Mouse (Mus musculus) left cerebral cortex, postnatal 14 days (tissue): ENCODE measurements at regions not wholly inside any gene's neighbourhood (a gene's known extent, or its start where the extent isn't known, plus 50 kb on each side); places are given as distances from the start of the nearest gene placed in this dataset.

Experiments used
- DNase-seq, 2 experiments: peaks; one replicate each; pipeline ENCODE4 v3.0.0; 2021 to 2022; ENCODE audit warnings: low spot score in 2 of 2, mixed read lengths in 1 of 2
- intact Hi-C: fragments of 180-260 bp; cut with DNase I; formaldehyde crosslinking; loops from one replicate; pipeline ENCODE4 v1.15.1; 2025

DNA sequence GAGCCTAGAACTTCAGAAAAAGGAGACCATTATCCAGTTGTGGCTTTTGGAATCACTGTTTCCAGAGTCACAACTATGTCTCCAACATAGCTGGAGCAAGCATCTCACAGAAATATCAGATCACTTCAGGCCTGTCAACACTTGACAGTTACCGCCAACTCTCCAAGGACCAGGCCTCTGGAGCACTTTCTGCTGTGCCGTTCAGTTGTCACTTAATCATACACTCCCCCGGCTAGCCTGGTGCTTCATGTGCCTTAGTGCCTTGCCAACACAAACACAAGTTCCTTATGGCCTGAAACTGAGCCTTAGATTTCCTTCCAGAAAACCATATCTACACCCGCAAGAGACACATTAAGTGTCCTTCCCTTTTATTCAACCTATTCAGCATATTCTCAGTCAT lies 421.8 kb downstream of the Meis1 start:
- intact Hi-C loops: no loop called here

DNA sequence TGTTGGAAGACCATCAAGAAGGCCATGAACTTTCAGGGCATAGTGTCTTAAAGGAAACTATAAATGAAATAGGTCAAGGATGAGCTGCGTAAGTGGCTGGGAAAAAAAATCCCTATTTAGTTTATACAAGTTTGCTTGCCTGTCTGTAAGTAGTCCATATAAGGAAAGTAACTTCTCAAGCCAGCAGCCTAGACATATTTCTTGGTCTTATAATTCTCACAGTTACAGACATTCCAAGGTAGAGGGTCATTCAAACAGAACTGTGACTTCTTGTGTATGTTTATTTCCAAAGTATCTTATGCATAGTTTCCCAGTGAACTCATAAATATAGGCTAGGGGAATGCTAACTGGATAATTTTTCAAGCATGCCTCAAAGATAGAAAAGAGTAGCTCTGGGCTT lies 428.3 kb downstream of the Meis1 start:
- DNase-seq: no peak
- intact Hi-C loops: no loop called here

More for the DNA sequence above, 421.8 kb downstream of the Meis1 start:
- no peak for DNase-seq

DNA sequence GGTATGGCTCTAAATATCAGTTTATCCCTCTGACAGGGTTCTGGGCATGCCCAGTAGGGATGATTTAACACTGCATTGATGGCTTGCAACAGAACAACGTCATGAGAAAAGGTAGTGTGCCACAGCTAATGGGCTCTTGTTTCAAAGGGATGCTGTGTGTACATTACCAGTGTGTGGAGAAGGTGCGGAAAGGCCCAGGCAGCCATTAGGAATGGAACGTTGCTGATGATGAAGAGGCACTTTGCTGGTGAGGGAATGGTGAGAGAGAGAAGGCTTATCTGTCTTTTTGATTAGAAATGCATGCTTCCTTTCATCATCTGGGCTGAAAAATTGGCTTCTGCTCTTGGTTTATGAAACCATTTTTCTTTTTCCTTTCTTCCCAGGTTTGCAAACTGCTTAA lies 432.3 kb downstream of the Meis1 start:
- intact Hi-C loops: no loop called here

DNA sequence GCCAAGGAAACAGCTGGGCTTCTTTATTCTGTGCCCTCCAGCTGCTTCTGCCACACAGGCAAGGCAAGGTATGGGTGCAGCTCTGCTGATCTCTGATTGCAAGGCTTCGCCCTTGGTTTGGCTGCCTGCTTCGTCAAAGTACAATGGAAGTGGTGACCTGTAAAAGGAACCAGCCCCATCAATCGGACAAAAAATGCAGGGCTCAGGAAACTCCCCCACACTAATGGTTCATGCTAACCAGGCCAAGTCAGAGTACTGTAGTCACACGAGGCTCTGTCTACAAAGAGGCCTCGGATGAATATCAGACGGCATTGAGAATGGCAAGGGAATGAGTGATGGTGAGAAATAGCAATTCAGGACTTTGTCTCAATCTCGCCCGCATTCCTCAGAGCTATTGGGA lies 433.8 kb downstream of the Meis1 start:
- DNase-seq: no peak
- intact Hi-C loops: no loop called here

More for the DNA sequence above, 432.3 kb downstream of the Meis1 start:
- no peak for DNase-seq

DNA sequence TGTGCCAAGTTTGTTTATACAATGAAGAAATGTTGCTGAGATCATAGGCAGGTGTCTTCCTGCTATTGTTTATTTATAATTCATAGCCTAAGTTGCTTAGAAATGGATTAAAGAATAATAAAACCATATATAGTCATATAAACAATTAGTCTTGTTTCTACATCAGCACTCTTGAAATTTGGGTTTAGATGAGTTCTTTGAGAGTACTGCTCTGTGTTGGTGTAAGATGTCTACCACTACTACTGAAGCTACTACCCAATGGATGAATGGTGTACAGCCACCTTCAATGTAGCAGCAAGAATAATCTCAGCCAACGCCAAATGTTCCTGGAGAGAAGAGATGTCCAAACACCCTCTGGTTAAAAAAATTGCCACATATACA lies 436.0 kb downstream of the Meis1 start:
- no peak for DNase-seq
- intact Hi-C loops: no loop called here

DNA sequence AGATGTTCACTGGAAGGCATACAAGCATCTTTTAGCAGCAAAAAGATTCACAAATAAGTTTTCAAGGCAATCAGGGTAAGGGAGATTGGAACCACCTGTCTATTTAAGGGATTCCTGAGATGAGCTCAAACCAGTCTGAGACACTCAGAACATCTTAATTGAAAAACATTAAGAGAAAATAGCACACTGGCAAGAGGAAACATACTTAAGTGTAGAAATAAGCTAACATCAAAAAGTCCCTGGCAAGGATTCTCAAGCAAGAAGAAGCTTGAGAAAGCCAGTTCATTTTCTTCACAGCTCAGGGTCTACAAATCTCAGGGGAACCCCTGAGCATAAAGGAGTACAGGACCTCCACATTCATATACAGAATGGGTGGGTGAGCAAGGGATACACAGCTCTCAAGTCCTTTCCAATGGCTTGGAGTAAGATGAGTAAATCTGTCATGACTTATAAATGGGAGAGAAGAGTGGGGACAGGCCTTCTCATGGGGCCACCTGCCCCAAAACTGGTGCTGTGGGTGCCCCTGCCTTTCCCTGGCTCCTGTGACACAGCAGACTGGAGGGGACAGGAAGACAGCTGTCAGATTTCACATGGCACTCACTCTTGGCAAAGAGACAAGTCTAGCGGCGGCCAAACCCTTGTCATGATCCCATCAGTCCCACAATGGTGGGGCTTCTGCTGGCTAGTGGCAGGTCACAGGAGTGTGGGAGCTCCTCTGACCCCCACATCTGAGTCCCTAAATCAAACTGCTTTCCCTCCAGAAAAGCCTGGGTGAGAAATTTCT lies 436.6 kb downstream of the Meis1 start:
- DNase-seq: no peak
- intact Hi-C loops: no loop called here

DNA sequence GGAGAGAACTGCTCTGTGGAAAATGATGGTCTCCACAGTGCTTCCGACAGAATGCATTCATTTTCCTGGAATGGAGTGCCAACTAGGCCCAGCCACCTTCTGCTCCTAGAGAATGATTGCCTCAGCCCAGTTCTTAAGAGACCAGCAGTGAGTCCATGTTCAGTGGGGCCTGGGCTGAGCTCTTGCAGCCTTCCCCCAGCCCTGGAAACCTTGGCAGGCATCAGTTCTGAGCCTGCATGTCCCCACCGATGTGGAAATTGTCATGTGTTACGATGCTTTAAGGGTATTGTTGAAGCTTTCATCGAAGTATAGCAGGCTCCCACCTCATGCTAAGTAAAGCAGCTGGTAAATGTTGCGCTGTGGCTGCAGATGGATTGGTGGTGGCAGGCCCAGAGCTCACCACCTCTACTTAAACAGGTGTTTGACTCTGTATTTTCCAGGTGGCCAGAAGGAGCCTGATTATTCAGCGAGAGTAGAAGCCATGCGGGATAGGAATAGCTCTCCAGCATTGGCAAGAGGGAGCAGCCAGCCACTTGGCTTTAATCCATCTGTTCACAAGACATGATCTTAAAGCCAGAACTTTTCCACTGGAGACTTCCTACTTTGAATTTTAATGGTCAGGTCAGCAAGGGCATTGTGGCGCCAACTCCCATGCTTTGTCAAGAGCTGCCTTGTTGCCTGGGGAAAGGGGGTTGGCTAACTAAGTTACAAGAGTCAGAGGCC lies 437.5 kb downstream of the Meis1 start:
- DNase-seq: peak in 1 of 2 experiments; percentile 6
- intact Hi-C loops: no loop called here

DNA sequence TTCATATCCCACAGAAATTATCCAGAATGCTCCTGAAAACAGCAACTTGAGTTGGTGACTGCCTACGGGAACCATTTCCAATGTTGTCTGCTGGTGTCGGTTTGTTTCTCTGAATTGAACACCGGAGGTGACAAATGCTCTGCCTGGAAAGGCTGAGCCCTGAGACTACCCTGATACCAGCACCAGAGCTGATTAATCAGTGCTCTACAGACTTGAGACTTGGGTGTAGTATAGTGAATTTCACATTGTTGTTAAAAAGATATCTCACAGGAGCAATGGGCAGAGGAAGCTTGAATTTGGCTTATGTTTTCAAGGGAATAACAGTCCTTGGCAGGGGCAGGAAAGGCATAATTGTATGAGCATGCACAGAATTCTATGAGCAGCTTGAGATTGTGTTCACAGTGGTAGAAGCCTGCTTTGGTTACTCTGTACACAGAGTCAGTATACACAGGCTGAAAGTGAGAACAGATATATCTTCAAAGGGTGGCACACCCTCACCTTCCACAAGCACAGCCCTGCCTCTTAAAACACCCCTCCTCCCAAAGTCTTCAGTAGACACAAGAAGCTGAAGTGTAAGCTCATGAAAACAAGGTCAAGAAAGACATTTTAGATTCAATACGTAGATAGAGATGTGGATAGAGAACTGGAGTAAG lies 447.1 kb downstream of the Meis1 start:
- no peak for DNase-seq
- intact Hi-C loops: no loop called here

DNA sequence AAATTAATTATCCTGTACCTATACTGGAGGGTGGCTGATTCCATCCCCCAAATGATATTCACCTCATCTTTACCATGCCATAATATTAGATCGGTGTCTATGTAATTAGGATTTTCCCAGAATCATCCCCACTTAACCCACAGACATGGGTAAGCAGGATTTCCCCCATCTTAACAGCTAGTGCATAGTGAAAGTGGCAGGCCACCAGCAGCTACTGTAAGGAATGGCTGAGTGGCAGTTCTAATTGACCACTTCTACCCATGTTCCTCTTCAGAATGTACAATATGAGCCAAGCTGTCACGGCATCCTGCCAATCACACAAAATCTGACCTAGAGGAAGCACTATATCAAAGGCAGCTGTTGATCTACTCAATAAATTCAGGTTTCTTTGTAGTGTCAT lies 455.8 kb downstream of the Meis1 start:
- intact Hi-C loops: no loop called here

DNA sequence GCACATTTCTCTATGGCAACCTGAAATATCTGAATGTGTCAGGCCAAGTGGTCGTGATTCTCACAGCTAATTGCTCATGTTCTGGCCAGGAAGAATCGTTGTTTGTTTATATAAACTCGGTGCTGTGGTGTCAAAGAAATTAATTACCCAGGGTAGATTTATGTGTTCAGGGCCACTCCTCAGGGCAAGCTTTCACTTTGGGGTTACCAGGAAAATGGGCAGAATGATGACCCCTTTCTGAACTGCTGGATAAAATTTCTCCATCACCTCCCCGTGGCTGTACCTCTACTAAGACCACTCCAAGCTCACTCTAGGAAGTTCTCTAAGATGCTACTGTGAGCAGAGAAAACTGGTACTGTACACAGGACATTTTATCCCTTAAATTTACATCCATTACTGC lies 460.1 kb downstream of the Meis1 start:
- intact Hi-C loops: no loop called here

More for the DNA sequence above, 455.8 kb downstream of the Meis1 start:
- DNase-seq: no peak

DNA sequence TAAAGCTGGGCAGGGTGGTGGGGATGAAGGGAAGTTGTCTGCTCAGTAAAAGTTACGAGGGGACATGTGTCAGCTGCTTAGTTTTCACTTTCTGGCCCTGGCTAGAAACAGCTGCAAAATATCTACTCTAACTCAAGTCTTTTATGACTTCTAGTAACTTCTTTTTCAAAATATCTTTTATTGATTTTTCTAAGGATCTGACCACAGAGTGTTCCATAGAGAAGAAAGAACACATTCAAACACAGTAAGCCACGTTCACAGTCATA lies 483.3 kb downstream of the Meis1 start:
- intact Hi-C loops: no loop called here
- DNase-seq: no peak

More for the DNA sequence above, 460.1 kb downstream of the Meis1 start:
- DNase-seq: no peak

DNA sequence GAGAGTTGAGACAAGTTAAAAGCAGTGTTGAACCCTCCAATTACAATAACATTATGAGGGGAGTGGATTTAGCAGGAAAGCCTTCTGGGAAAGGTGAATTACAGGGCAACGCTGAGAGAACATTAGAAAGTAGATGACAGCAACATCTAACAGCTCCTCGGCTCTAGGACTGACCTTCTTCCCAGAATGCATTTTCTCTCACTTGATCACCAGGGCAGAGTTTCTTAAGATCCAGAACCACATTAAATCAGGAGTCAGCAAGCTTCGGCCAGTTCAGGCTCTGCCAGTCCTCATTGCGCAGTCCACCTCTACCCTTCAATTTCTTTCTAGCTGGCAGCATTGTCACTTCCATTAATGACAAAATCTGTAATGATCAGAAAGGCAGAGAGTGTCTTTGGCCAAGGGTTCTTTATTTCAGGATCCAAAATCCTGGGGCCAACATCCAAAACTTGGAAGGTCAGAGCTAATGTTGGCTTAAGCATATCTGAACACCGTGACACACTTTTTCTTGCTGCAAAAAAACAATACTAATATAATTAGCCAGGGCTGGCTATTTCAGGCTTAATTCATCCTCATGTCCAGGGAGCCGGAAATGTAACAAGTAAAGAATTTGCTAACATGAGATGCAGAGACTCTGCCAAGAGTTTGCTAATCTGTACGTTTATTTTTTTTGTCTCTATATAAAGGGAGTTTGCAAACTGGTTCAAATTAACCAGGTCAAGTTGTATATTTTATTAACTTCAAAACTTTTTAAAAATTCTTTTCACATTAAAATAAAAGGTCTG lies 483.8 kb downstream of the Meis1 start:
- no peak for DNase-seq
- intact Hi-C loops: no loop called here

DNA sequence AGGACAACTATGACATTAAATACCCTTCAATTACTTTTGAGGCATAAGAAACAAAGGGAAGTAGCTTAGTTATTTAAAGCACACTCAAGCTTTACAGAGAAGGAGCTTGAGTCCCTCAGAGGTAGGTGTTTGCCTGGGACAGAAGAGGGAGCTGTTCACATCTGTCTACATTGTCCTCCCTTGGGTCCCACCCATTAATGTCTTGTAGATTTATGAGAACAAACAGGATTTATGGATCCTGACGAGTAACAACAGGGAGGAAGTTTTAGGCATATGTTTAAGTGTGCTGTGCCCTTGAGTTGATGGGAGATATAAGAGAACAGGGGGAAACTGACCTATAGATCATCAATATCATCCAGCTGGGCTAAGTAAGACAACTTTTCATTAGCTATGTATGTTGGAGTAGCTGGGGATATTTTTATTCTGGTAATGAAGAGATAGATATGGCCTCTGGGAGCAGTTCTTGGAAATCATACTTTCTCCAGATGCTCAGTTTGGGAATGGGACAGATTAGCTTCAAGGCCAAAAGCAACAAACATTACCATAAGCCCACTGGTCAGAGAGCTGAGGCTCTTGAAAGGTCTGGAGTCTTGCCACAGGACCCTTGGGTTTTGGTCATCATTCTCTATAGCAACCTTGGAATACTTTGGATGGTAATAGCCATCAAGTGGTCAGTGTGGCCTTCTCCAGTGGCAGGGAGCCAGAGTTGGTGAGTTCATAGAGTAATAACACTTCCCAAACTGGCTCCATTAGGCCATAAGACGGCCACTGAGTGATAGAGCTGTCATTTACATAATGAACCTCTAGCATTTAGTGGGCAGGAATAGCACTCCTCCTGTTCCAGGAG lies 487.3 kb downstream of the Meis1 start:
- no peak for DNase-seq
- intact Hi-C loops: no loop called here

DNA sequence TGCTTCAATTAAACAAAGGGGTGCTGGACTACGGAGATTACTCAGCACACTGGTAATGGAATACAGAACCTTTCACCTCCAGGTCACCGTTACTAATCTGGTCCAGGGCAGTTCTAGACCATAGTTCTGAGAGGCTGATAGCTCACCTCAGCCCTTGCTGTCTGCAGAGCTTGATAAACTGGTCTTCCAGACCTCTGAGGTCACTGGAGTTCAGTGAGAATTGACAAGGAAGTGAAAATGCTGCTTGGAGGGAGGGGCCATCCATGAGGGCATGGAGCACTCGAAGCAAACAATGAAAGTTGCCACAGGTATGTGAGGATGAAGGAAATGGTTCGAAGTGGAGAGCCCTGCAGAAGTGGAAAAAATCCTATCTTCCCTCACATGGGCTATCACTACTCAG lies 490.2 kb downstream of the Meis1 start:
- intact Hi-C loops: no loop called here
- no peak for DNase-seq

DNA sequence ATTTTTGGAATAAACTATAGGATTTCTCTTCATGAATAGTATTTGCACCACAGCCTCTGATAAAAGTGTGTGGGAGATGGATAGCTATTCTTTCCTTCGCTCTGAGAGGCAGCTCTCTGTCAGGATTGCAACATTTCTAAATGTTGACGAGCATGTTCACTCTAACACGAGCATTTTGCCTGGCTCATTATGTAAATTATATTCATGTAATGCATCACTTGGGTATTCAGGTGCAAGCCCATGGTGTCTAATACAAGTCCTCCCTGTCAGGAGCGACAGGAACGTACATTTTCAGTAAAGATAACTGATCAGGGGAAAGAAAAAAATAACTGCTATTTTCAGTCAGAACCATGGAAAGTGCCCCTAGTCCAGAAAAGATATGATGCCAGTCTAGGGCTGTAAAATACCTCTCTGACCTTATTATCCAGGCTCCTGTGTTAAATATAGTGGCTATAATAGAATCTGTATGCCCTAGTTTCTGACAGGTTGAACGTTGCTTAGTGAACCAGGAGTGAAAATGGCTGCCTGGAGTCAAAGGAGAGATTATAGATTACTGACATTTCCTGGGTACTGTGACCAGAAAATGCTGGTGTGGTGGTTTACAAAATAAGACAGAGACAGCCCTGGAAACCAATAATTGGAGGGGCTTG lies 523.6 kb downstream of the Meis1 start:
- intact Hi-C loops: no loop called here
- no peak for DNase-seq

DNA sequence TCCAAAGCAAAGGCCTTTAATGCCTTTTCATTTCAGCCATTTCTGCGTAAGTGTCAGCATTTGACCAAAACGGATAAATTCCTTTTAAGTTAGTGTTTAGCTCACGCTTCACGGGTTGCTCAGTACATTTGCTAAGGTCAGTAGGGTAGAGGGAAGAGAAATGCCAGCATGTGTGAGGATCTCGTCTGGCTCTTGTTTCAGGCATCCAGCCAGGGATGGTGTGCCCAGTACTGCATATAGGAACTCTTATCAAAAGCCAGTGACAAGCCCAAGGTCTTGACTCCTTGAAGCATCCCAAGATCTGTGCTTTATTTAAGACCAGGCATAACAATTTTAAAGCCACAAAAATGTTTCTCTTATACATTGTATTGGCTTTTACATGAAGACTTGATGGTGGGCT lies 524.8 kb downstream of the Meis1 start:
- no peak for DNase-seq
- intact Hi-C loops: no loop called here

DNA sequence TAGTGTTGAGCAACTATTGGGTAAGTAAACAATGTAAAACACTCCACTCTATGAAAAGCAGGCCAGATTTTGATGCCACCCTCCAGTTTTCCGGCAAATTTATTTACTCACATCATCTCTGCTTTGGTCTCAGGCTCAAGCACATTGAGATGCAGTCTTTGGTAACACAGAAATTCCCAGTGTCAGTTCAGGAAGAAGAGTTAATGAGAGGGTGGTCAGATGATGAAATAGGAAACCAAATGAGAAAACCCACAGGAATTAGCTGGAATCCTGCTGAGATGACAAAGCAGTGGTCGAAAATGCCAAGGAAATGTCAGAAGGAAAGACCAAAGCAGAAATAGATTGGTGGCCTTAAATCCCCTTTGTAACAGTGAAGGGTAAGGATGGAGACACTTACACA lies 525.7 kb downstream of the Meis1 start:
- DNase-seq: no peak
- intact Hi-C loops: no loop called here

DNA sequence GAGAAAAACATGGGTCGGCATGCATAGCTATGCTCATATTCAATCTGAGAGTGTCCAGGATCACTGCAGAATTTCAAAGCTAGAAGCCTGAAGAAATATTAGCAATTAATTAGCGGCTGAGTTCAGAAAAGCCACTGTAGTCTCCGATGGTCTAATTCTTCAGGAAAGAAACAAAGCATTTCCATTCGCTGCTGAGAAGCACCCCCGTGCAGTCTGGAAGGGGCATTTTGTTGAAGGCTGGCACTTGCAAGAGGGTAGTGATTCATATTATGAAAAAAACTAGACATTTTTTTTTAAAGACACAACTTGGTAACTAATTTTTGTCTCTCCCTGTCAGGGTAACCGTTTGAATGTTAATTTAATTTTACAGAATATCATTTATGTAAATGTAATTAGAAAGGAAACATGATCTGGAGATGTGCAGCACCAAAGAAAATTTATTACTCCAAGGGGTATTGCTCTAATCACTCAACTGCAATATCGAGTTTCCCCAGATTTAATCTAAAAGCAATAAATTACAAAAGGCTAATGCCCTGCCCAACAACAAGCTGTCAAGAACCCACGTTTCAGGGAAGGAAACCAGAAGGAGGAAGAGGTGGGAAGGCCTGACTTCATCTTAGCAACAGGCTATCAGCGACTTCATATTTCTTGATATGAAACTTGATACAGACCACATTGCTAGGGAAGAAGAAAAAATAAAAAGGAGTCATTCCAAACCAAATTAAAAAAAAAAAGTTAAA lies 529.1 kb downstream of the Meis1 start:
- DNase-seq: no peak
- intact Hi-C loops: no loop called here
